20 mouse cellular contexts compared by ENCODE assay signal in the genomic region with DNA sequence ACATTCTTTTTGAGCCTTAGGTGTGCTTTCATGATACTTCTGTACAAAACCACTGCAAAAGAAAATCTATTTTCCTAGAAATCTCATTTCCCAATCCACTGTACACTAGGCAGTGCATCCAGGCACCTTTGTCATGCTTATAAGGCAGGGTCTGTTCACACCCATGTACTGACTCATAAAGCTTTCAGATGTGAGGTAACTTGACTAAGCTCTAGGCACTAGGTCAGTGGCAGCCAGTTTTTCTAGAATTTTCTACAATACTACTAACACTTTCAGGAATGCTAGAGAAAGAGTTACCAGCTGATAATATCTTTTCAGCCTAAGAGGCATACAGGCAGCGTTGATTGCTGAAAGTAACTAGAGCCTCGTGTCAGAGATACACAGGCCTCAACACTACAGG.
DNase-seq lines count a peak whose midpoint lies in the region; ATAC-seq and TF ChIP-seq lines count a peak whose summit lies in the region.
"Had no signal": no experiment of that assay in that cellular context is flagged by ENCODE, and none has a peak within 500 bp of the region (broad histone marks: within the 10 kb centered on the region; RNA-seq: fewer than 3 reads in every experiment).

No protein-coding gene starts in this region.

- no peaks in the 10 kb centered on the region for H3K4me1 ChIP-seq in kidney, postnatal 0 days (replicated peaks; ENCODE audit: insufficient read depth, low read length)
- H3K4me1 ChIP-seq in limb, embryonic 10.5 days: peaks cover 21% of the 10 kb centered on the region
- no peaks in the 10 kb centered on the region for H3K4me1 ChIP-seq in stomach, embryonic 16.5 days (ENCODE audit: control insufficient read depth, insufficient read depth, low read length)
- H3K4me1 ChIP-seq: forebrain, embryonic 12.5 days; hindbrain, embryonic 13.5 days had no signal

- no peak overlapping the region for H3K9ac ChIP-seq in kidney, postnatal 0 days (ENCODE audit: low read depth, low read length)
- H3K9ac ChIP-seq in stomach, embryonic 16.5 days (ENCODE audit: low read length): no peak overlapping the region
- H3K9ac ChIP-seq: embryonic facial prominence, embryonic 12.5 days; forebrain, embryonic 12.5 days; forebrain, postnatal 0 days; heart, embryonic 15.5 days; hindbrain, embryonic 13.5 days had no signal

- no peak for ATAC-seq in kidney, postnatal 0 days (replicated peaks; ENCODE audit: low FRiP score, low read depth)
- ATAC-seq in stomach, embryonic 16.5 days (ENCODE audit: insufficient read depth, low FRiP score): no peak; the same call in 1 of the 2 replicates
- ATAC-seq: forebrain, postnatal 0 days; Patski had no signal

- no peaks in the 10 kb centered on the region for H3K9me3 ChIP-seq in kidney, postnatal 0 days (replicated peaks; ENCODE audit: low read length)
- no peaks in the 10 kb centered on the region for H3K9me3 ChIP-seq in limb, embryonic 10.5 days (replicated peaks)
- no peaks in the 10 kb centered on the region for H3K9me3 ChIP-seq in stomach, embryonic 16.5 days (replicated peaks; ENCODE audit: control insufficient read depth, low read length)
- H3K9me3 ChIP-seq: embryonic facial prominence, embryonic 12.5 days; forebrain, embryonic 12.5 days; heart, embryonic 15.5 days; hindbrain, embryonic 13.5 days had no signal

- H3K4me2 ChIP-seq in kidney, postnatal 0 days (ENCODE audit: low read length): no peak overlapping the region
- no peak overlapping the region for H3K4me2 ChIP-seq in stomach, embryonic 16.5 days (ENCODE audit: low read depth, low read length)
- H3K4me2 ChIP-seq: embryonic facial prominence, embryonic 12.5 days; forebrain, embryonic 12.5 days; heart, embryonic 11.5 days; heart, embryonic 15.5 days; hindbrain, embryonic 13.5 days had no signal

- no peak for DNase-seq in kidney, postnatal 0 days (ENCODE audit: low spot score)
- DNase-seq in kidney, adult 8-10 months: no peak
- peak; percentile 14 for DNase-seq in R1 (ENCODE audit: low read depth, low spot score)
- no peak for DNase-seq in limb, embryonic 10.5 days (ENCODE audit: low spot score)
- DNase-seq in embryo, embryonic 10.5 days (ENCODE audit: low spot score): no peak
- DNase-seq in left cerebral cortex, adult 2 months (ENCODE audit: extremely low spot score in 1 of 2, low spot score in 2 of 2): no peak
- DNase-seq: adrenal gland, adult 8-10 months; adrenal gland, postnatal 36 days; forebrain, postnatal 0 days; gastrocnemius, postnatal 14 days; heart, adult 2 months; heart, postnatal 14 days had no signal

- no peaks in the 10 kb centered on the region for H3K36me3 ChIP-seq in kidney, postnatal 0 days (ENCODE audit: insufficient read depth, low read length)
- no peaks in the 10 kb centered on the region for H3K36me3 ChIP-seq in limb, embryonic 10.5 days
- H3K36me3 ChIP-seq in stomach, embryonic 16.5 days (ENCODE audit: control insufficient read depth, insufficient read depth, low read length): no peaks in the 10 kb centered on the region
- H3K36me3 ChIP-seq: embryonic facial prominence, embryonic 12.5 days; forebrain, embryonic 12.5 days; heart, embryonic 15.5 days; hindbrain, embryonic 13.5 days had no signal

- no peak for TF ChIP-seq CTCF in kidney, postnatal 0 days (IDR thresholded peaks at IDR 0.05; ENCODE audit: low read depth)
- TF ChIP-seq CTCF in left cerebral cortex, adult 2 months (IDR thresholded peaks at IDR 0.05): no peak

- no peak overlapping the region for H3K4me3 ChIP-seq in kidney, postnatal 0 days (replicated peaks; ENCODE audit: low read depth, low read length)
- no peak overlapping the region for H3K4me3 ChIP-seq in limb, embryonic 10.5 days
- H3K4me3 ChIP-seq in stomach, embryonic 16.5 days (replicated peaks; ENCODE audit: low read length): no peak overlapping the region
- no peak overlapping the region for H3K4me3 ChIP-seq in left cerebral cortex, adult 2 months
- H3K4me3 ChIP-seq: embryonic facial prominence, embryonic 12.5 days; forebrain, embryonic 12.5 days; heart, adult 2 months; heart, embryonic 15.5 days; hindbrain, embryonic 13.5 days had no signal

- intact Hi-C loops in left cerebral cortex, adult 2 months (cut with DNase I): no loop called here

- WGBS in kidney, postnatal 0 days: 68% methylated on average over 2 of the region's 2 CpGs
- 83% methylated on average over 2 of the region's 2 CpGs for WGBS in limb, embryonic 10.5 days
- 74% methylated on average over 2 of the region's 2 CpGs for WGBS in stomach, embryonic 16.5 days

- 0 out of 2 replicates have a peak overlapping the region, but pooled peaks have one; percentile 3 for H3K27ac ChIP-seq in kidney, postnatal 0 days
- peak overlapping the region; percentile 42; the same call in 1 of the 2 replicates for H3K27ac ChIP-seq in limb, embryonic 10.5 days
- peak overlapping the region; percentile 34 for H3K27ac ChIP-seq in stomach, embryonic 16.5 days (ENCODE audit: low read length)
- no peak overlapping the region for H3K27ac ChIP-seq in left cerebral cortex, adult 2 months
- H3K27ac ChIP-seq: embryonic facial prominence, embryonic 12.5 days; forebrain, embryonic 12.5 days; heart, adult 2 months; heart, embryonic 15.5 days; hindbrain, embryonic 13.5 days had no signal

- no peaks in the 10 kb centered on the region for H3K27me3 ChIP-seq in kidney, postnatal 0 days (ENCODE audit: insufficient read depth, low read length)
- no peaks in the 10 kb centered on the region for H3K27me3 ChIP-seq in limb, embryonic 10.5 days (ENCODE audit: low read depth, poor library complexity, severe bottlenecking)
- no peaks in the 10 kb centered on the region for H3K27me3 ChIP-seq in stomach, embryonic 16.5 days (ENCODE audit: control insufficient read depth, insufficient read depth, low read length)
- H3K27me3 ChIP-seq: CH12.LX; embryonic facial prominence, embryonic 12.5 days; forebrain, embryonic 12.5 days; heart, embryonic 15.5 days; hindbrain, embryonic 13.5 days; Patski had no signal
